Mouse (Mus musculus): ENCODE data around the gene Lnpep.
"Not testable (repeated sequence)": the region's sequence is repeated elsewhere in the genome, so short reads cannot be mapped to it uniquely, and the experiment has no call there.

Lnpep gene

DNA sequence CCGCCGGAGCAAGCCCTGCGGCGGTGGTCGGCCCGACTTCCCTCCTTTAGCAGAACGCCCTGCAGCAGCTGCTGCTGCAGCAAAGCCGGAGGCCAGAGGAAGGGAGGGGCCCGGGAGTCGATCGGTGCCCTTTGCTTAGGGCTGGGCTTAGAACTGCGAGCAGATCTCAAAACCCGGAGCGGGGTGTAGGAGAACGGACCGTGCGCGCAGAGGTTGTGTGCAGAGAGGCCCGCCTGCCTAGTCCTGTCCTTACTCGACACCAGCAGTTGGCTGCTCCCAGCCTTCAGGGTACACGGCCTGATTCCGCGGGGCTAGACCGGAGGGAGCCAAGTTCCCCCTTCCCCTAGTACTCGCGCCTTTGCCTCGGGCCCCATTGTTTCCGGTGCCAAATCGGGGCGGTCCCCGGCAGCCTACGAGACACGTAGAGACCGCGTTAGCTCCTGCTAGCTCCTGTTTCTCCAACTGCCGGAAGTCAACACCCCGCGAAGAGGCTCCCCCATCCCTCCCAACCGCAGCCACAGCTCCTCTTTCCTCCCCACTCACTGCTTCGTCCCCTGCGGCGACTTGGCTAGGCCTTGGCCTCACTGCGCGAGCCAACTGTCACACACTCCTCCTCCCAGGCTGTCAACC, at the start of gene Lnpep:
Lnpep (minus strand) TSS at position 94 of the 630 bp plus-strand sequence.
- DNase-seq (ENCODE audit: low spot score) = peak; percentile 96

DNA sequence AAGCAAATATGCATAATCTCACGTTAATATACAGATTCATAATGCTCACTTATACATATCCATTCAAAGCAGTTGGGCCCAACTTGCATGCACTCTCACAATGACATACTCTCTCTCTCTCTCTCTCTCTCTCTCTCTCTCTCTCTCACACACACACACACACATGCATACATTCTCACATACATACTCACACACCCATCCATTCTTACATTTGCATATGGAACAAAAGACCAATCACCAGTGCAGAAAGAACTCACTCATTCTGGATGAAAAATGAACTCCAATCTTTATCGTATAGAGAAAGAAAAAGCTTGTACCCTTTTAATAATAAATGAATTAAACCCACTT, 31.0 kb upstream of the Lnpep start:
- DNase-seq (ENCODE audit: low spot score) = no peak

DNA sequence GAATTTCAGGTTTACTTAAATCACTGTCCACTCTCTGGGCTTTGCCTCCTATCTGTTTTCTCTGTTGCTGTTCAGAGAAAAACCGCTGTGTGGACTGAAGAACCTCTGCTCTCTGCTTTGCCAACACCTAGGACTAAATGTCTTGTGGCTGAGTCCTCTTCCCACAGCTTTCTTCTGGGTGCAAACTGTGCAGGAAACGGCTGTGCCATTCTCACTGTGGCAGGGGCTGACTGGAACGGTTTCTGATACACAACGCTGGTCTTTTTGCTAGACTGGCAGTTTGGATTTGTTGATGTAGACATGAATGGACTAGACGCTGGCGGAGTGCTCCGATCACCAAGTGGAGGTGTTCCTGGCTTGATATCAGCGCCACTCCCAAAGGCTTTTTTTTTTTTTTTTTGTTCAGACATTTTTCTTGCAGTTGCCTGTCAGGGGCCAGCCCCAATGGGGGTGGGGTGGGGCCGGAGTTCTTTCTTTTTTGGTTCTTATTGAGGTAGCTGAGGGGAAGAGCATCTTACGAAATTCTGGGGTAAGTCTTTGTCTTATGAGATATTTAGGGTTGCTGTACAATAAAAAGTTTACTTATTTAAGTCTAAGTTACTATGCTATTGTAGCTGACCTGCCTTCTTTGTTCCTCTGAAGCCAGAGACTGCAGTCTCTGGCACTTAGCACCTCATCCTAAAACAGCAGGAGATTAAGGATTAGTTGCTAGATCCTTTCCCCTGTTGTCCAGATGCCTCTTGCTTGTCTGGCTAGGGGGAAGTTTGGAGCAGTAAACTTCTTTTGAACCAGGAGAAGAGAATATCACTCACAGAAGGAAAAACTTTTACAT, 30.4 kb upstream of the Lnpep start:
- DNase-seq (ENCODE audit: low spot score) = no peak

DNA sequence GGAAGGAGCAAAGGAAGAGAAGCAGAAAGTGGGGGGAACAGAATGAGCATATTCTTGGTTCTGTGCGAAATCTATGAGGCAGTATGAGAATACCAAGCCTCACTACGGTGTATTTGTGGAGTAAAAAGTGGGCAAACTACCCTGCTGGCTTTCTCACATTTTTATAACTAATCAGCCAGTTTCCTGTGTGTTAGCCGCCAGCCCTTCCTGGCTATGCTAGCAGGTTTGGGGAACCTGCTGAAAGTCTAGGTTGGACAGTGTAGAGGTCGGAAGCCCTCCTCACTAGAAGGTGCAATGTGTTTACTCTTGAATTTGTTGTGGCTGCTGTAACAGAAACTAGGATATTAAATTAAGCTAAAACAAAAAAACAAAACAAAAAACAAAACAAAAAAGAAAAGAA, 27.7 kb upstream of the Lnpep start:
- DNase-seq (ENCODE audit: low spot score) = no peak

DNA sequence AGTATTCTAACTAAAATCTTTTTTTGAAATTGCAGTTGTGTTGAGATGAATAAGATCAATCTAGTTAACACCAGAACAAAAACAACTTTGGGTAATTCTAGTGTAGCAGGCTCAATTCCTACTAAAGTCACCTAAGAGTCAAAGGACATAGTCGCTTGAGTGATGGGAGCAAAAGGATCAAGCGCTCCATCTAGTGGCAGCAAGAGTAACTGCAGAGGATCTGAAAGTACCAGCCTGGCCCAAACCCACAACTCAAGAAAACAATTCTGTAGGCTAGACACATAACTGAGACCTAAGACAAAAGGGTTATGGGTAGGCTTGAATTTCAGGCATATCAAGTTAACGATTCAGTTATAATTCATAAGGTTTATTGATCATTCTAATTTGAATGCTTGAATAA, 20.9 kb upstream of the Lnpep start:
- peak; percentile 72 for DNase-seq (ENCODE audit: low spot score)

DNA sequence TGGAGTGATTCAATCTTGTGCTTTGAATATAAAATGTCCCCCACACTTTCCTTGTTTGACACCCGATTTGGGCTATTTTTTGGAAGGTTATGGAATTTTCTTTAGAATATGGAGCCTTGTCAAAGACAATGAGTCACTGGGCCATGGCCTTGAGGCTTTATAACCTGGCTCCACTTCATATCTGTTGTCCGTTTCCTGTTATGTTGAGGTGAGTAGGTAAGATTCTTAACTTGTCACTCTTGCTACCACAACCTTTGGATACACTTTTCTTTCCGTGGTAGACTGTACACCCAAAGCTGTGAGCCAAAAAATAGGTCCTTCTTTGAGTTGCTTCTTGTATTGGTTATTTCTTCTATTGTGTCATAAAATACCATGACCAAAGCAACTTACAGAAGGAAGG, 12.5 kb upstream of the Lnpep start:
- DNase-seq (ENCODE audit: low spot score) = peak; percentile 32

DNA sequence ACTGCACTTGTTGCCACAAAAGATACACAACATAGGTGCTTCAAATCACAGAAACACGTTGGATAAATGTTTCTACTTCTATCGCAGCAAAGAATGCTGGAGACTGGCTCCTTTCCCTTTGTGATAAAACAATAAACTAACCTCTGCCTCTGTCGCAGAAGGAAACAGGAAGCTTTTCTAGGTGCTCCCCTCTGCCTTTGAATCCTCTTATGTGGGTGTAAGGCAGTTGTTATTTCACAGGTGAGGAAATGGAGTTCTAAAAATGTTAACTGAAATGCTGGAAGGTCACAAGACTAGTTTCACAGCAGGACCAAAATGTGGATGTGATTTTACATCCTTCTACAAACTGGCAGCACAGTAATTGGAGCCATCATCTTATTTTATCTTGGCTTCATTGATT, 11.3 kb upstream of the Lnpep start:
- DNase-seq (ENCODE audit: low spot score) = peak; percentile 68

DNA sequence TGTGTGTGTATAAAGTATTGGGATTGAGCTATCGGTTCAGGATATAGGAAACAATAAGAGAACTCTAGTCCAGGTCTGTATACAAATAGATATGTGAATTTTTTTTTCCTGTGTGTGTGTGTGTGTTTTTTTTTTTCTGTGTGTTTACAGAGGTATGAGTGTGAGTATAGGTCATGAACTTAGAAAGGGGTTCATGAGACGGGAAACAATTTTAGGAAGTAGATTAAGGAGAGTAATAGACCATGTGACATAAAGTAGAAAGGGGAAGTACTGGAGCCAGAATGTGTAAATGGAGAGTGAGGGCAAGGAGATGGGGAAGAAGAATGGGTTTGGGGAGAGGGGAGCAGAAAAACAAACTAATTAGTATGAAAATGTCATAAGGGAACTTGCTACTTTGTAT, 9.2 kb upstream of the Lnpep start:
- DNase-seq (ENCODE audit: low spot score) = no peak

DNA sequence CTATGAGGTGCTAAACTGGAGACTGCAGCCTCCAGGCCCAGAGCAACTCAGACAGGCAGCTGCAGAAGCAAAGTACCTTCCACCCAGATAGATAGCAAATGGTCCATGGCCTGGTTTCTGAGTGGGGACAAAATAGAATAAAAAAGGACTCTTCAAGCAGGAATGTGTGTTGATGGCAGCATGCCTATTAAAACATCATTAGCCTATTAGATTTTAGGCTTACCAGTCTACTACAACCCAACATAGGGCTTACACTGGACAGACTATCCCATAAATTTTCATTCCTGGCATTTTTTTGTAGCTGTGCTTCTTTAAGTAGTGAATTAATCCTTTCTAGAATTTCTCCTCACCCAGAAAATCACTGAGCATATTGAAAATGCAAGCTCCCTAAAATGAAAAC, 7.1 kb upstream of the Lnpep start:
- DNase-seq (ENCODE audit: low spot score) = no peak

DNA sequence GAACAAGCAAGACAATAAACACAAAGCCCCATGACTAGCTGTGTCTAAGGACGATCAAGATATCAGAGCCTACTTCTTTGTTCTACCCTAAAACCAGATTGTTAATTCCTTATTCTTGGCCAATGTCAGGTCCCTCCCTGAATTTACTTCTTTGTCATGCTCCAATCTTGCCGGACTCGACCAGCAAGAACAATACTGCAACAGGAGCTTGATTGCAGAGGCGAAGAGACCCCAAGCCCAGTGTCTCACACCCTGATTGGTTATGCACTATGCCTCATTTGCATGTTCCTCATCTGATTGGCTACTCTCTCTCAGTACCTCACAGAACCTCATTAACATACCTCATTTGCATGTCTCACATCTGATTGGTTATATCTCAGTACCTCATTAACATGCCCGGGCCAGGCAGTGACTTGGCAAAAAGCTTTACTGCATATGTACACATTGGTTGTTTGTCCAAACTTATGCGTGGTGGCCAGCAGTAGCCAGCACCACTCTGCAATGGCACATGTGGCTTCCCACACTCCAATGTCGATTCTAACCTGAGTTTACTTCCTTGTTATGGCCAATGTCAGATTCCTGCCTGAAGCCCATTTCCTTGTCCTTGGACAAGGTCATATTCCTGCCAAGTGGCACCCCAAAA, 3.5 kb upstream of the Lnpep start:
- DNase-seq (ENCODE audit: low spot score) = not testable (repeated sequence)

DNA sequence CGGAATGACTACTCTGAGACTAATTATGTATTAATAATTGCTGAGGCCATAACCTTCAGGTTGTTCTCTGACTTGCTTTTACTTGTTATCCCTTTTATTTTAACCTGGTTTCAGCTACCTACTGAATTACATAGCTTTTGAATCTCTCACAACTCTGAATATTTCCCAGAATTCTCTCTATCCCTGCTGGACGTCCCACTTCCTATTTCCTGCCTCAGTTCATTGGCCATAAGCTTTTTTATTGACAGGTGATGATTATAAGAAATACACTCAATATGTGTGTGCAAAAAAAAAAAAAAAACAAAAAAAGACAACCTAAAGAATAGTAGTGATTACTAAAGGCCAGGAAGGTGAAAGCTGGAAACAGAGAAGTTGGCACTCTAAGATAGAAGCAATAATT, 2.7 kb upstream of the Lnpep start:
- no peak for DNase-seq (ENCODE audit: low spot score)

DNA sequence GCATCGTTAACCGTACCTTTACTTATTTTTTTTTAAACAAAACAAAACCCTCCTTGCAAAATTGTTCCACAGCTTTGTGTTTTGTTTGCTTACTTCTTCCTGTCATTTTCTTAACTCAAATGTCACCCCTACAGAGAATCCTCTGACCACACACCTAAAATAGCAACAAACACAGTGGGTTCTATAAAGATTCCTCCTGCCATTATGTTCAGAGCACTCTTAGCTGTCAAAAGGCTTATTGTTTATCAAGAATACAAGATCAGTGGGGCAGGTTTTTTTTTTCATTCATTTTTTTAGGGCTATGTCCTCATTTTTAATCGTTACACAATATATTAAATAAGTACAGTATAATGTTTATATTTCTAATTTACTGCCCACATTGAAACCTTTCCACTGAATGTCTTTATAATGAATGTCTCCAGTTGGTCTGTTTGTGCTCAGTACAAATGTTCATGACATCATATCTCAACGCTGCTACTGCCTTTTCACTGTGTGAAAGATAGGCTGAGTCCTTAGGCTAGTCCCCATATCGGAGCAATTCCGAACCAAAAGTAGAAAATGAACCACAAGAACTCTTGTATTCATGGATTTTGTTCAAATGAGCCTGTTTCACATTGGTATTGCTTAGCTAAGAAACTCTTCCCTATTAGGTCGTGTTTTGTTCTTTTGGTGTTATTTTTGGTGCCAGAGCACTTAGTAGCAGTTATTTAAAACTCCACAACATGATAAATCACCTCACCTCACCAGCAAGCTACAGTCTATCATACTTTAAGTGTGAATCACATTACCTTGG, 1.2 kb upstream of the Lnpep start:
- no peak for DNase-seq (ENCODE audit: low spot score)

DNA sequence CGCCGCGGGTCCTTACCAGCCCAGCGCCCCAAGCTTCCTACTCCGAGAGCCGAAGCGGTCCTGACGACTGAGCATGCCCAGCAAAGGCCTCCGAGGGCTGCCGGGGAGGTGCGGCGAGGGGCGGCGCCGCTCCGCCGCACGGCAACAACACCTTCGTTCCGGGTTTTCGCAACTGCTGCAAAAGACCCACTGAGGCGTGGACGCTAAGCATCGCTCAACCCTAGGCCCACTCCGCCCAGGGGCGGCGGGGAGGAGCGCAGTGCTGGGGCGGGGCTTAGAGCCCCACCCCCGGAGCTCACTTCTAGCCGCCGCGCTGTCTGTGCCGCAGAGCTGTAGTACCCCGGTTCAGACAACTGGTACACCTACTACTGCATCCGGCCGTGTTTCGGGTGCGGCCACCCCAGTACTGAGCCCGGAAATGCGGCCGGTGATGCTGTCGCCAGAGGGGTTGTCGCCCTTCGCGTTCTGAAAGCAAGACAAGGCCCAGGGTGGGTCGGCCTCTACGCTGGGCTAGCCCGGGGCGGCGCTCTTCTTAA, 361 bp downstream of the Lnpep start:
- DNase-seq (ENCODE audit: low spot score) = peak; percentile 99

DNA sequence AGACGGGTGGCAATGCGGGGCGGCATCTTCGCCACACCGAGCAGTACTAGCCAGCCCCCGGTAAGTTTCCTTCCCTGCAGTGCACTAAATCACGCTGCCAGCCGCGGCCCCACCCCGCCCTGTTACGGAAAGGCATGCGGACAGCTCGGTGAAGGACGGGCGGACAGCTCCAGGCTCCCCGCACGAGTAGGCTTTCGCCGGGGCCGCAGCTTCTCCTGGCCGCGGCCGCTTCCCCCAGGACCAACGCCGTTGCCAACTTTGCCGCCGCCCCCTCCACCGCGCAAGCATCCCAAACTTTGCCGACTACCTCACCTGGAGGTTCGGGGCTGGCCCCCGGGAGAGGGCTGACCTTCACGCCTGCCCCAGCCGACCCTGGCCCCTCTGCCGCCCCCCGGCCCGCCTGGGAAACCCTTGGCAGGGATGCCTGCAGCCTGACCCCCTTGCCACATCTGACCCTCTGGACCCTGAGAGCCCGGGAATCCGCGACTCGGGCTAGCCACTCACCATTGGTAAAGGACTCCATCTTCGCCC, 895 bp downstream of the Lnpep start:
- DNase-seq (ENCODE audit: low spot score) = peak; percentile 53

DNA sequence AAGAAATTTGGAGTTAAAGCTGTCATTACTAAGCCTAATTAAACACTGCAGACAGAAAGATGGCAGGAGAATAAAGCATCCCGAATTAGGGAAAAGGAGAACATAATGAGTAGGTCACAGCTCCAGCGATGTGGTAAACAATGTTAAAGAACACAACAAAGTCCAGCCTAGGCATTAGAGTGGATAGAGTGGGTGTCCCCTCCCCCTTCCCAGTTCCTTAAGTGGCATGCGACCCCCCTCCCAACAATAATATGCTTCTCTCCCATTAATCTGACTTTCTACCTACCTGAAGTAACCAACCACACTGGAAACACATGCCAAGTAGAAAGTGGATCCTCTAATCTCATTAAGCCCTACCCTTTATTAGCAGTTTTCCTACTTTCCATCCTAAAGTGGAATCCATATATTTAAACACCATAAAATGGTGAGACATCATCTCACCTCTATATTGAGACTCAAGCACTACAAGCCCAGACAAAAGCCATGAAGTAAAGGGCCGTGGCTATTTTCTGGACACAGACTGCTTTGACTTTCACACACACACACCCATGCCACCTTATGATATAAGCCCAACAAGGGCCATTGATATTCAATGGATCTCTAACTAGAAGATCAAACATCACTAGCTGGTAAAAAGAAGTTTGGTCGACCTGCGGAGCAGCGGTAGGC, 1.5 kb downstream of the Lnpep start:
- no peak for DNase-seq (ENCODE audit: low spot score)

DNA sequence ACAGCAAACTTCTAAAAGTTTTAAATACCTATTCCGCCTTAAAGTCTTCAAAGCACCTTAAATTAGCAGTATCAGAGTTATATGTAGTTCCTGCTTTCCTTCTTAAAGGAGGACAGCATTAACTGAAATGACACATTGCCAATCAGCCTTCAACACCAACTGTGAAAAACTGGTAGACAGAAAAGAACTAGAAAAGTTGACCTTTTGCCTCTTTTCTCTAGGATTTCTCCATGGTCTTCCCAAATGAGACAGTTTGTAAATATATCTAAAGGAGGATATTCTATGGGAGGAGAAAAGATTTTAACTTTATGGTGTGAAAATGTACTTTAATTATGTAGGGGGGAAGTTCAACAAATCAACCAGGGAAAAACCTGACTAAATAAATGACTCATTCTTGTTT, 2.3 kb downstream of the Lnpep start:
- no peak for DNase-seq (ENCODE audit: low spot score)

DNA sequence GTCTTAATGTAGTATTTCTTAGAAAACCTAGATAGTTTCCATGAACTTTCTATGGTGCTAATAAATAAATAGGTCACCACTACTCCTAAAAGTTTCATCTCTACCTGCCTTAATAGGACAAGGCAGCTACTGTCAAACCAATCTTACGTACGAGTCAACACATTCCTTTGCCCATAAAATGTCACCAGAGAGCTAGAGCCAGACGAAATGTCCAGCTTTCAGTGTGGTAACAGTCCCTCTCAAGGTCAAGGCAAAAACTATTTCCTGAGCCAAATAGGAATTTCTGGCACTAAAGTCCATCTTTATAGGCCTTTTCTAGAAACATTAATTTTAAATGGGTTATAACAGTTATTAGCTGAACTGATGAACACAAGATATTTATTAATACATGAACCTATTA, 3.3 kb downstream of the Lnpep start:
- DNase-seq (ENCODE audit: low spot score) = no peak

DNA sequence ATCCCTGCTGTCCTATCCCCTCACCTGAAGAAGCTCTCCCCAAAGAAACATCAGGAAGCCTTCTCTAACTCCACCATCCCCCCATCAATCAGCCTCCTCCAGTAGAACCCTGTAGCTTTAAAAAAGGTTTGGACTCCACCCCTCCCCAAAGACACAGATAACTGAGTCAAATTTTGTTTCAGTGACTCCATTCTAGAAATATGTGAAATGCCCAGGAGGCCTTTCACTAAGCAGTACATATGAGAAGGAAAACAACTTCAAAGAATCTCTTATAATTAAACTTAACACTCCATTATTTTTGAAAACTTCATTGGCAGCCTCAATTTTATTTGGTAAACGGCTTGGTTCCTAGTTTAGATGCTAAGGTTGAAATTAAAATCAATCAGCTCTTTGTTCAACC, 6.4 kb downstream of the Lnpep start:
- DNase-seq (ENCODE audit: low spot score) = no peak

DNA sequence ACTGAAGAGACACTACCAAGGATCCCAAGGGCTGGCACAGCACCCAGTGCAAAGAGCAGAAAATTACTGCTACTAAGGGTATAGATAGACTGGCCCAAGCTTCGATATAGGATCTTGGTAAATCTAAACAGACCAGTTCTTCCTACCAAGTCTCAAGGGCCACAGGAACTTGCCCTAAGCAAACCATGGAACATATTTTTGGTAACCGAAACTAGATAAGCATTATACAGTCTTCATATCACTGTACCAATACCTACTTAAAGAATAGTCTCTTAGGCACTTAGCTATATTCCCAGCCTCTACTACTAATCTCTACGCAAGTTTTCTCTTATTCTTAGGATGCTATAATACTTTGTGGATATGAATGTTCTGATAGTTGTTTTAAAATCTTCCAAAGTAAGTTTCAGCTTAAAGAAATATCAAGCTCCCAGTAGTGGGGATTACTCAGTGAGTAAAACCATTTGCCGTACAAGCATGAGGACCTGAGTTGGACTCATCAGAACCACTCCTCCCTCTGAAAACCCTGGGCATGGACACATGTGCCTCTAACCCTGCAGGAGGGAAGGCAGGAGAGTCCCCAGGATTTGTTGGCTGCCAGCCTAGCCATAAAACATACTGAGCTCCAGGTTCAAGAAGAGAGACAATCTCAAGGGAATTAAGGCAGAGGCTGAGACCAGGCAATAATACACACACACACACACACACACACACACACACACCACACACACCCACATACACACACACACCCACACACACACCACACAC, 7.2 kb downstream of the Lnpep start:
- DNase-seq (ENCODE audit: low spot score) = no peak

DNA sequence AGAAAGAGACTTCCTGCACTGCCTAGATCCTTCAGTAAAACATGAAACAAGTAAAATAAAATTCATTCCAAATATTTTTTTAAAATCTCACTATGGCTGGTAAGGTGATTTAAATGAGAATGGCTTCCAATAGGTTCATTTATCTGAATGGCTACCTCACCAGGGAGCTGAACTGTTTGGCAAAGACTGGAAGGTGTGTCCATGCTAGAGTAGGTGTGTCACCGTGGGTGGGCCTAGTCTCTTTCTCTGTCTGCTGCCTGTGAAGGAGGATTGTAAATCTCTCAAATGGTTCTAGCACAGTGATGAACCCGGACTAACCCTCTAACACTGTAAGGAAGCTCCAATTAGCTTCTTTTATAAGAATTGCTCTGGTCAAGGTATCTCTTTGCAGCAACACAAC, 12.5 kb downstream of the Lnpep start:
- no peak for DNase-seq (ENCODE audit: low spot score)

DNA sequence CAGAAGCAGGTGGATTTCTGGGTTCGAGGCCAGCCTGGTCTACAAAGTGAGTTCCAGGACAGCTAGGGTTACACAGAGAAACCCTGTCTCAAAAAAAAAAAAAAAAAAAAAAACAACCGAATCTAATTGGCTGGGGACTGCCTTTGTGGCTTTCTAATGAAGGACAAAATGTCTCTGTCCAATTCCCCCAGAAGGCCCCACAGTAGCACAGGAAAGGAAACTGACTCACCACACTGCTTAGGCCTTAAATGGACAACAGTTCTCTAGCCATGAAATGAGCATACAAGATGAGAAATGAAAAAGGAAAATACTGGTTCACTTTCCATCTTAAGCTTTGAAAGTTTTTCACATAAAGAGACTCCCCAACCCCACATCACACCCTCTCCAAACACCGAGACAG, 15.3 kb downstream of the Lnpep start:
- DNase-seq (ENCODE audit: low spot score) = no peak
